Mouse (Mus musculus) forebrain, embryonic 11.5 days (tissue): Measurements from ENCODE around the gene Taok2. TPM values are rescaled to one million over a fixed set of nuclear protein-coding genes. Genes with fewer than 3 reads are reported as not detected.

Experiments
- ATAC-seq: fragments of 200-750 bp; cut with Nextera tagmentation; replicated peaks from 2 replicates; pipeline ENCODE4 v1.8.0; 2017; ENCODE audit warnings: moderate TSS enrichment; ENCODE audit not compliant: low FRiP score
- DNase-seq: peaks from one replicate; pipeline ENCODE4 v3.0.0-alpha.2; 2017; ENCODE audit warnings: low spot score
- H3K27ac ChIP-seq: fragments of 300-500 bp; sonication (generic); 2 replicates; pipeline ENCODE4 v1.5.1; 2014; ENCODE audit warnings: low read depth, low read length
- H3K27me3 ChIP-seq: fragments of 300-500 bp; sonication (generic); 2 replicates; pipeline ENCODE4 v1.6.1; 2014; ENCODE audit warnings: mild to moderate bottlenecking, low read length, mixed read lengths; ENCODE audit not compliant: control insufficient read depth, insufficient read depth
- H3K36me3 ChIP-seq: fragments of 300-500 bp; sonication (generic); 2 replicates; pipeline ENCODE4 v1.6.1; 2014; ENCODE audit warnings: mild to moderate bottlenecking, low read length, moderate library complexity, mixed read lengths; ENCODE audit not compliant: control insufficient read depth, insufficient read depth
- H3K4me1 ChIP-seq: fragments of 300-500 bp; sonication (generic); replicated peaks from 2 replicates; pipeline ENCODE4 v1.6.1; 2014; ENCODE audit warnings: low read length, mixed read lengths; ENCODE audit not compliant: control insufficient read depth, insufficient read depth
- H3K4me2 ChIP-seq: fragments of 300-500 bp; sonication (generic); 2 replicates; pipeline ENCODE4 v1.6.1; 2014; ENCODE audit warnings: low read depth, mild to moderate bottlenecking, low read length, moderate library complexity, mixed read lengths; ENCODE audit not compliant: severe bottlenecking
- H3K4me3 ChIP-seq: fragments of 300-500 bp; sonication (generic); 2 replicates; pipeline ENCODE4 v1.5.1; 2014; ENCODE audit warnings: low read depth, low read length
- H3K9ac ChIP-seq: fragments of 300-500 bp; sonication (generic); 2 replicates; pipeline ENCODE4 v1.6.1; 2014; ENCODE audit warnings: low read length
- H3K9me3 ChIP-seq: fragments of 300-500 bp; sonication (generic); 2 replicates; pipeline ENCODE4 v1.6.1; 2016; ENCODE audit warnings: low read length, mixed read lengths; ENCODE audit not compliant: control insufficient read depth
- WGBS: fragments of 180-500 bp; shearing (Covaris S2); extraction: QIAGEN DNeasy Blood & Tissue Kit; methylation state at CpG from one replicate; pipeline ENCODE4 v1.1.7; 2014; 5-methylcytosine and 5-hydroxymethylcytosine counted together
- polyA plus RNA-seq: library from polyadenylated mRNA; unstranded; fragments of >200 nt; fragmentation: Nextera tagmentation; extraction: Ambion mirVana; gene quantifications from 2 replicates; pipeline ENCODE4 v1.2.1, GENCODE M21; 2014

Taok2 gene
- polyA plus RNA-seq, 1 experiment from 2014 or later: 43.4 TPM

GRCm38 (mm10) chr7:126850161-126850560, 34.3 kb downstream of the Taok2 start:
- Histone ChIP-seq H3K36me3 (peaks cover 2% of the 10 kb centered on the region; the same call in 1 of the 2 replicates), H3K4me2 (no peak overlapping the region), H3K9ac (no peak overlapping the region), H3K4me1 (peaks cover 16% of the 10 kb centered on the region), H3K27ac (no peak overlapping the region), H3K4me3 (no peak overlapping the region), H3K27me3 (peaks cover 7% of the 10 kb centered on the region; the same call in 1 of the 2 replicates), H3K9me3 (no peaks in the 10 kb centered on the region)
- DNase-seq: peak; percentile 46
- no peak for ATAC-seq
- WGBS: 88% methylated on average over 6 of the region's 6 CpGs

- no peak overlapping the region for H3K27ac ChIP-seq
Measured at GRCm38 (mm10) chr7:126848794-126849193, 35.7 kb downstream of the Taok2 start.

GRCm38 (mm10) chr7:126847421-126848398, 36.8 kb downstream of the Taok2 start:
- no peaks in the 10 kb centered on the region for H3K36me3 ChIP-seq
- peak overlapping the region; percentile 62 for H3K4me3 ChIP-seq
- no peak overlapping the region for H3K27ac ChIP-seq
- peak overlapping the region; percentile 100 for H3K4me2 ChIP-seq
- peak overlapping the region; percentile 80 for H3K9ac ChIP-seq
- DNase-seq (peak; percentile 82), ATAC-seq (peak; percentile 55)
- no peaks in the 10 kb centered on the region for H3K9me3 ChIP-seq
- peaks cover 7% of the 10 kb centered on the region; the same call in 1 of the 2 replicates for H3K27me3 ChIP-seq
- under 1% methylated on average over 64 of the region's 74 CpGs for WGBS
- peaks cover 16% of the 10 kb centered on the region for H3K4me1 ChIP-seq

More at GRCm38 (mm10) chr7:126848794-126849193, 35.7 kb downstream of the Taok2 start:
- peak; percentile 52 for DNase-seq
- WGBS: 37% methylated on average over 10 of the region's 10 CpGs
- peak overlapping the region; percentile 62 for H3K4me3 ChIP-seq
- peaks cover 16% of the 10 kb centered on the region for H3K4me1 ChIP-seq
- peak overlapping the region; percentile 100 for H3K4me2 ChIP-seq
- peaks cover 7% of the 10 kb centered on the region; the same call in 1 of the 2 replicates for H3K27me3 ChIP-seq
- H3K9ac ChIP-seq: peak overlapping the region; percentile 80
- no peak for ATAC-seq
- peaks cover 2% of the 10 kb centered on the region; the same call in 1 of the 2 replicates for H3K36me3 ChIP-seq
- no peaks in the 10 kb centered on the region for H3K9me3 ChIP-seq

- Histone ChIP-seq H3K36me3 (no peaks in the 10 kb centered on the region), H3K4me3 (peak within 1 kb of the TSS; percentile 62), H3K9me3 (no peaks in the 10 kb centered on the region), H3K4me2 (peak within 1 kb of the TSS; percentile 100), H3K27me3 (peaks cover 7% of the 10 kb centered on the region; the same call in 1 of the 2 replicates), H3K27ac (no peak within 1 kb of the TSS), H3K9ac (peak within 1 kb of the TSS; percentile 80), H3K4me1 (peaks cover 12% of the 10 kb centered on the region)
- WGBS: 32% methylated on average over 4 of the region's 4 CpGs
- DNase-seq (peak; percentile 51), ATAC-seq (no peak)
Measured at GRCm38 (mm10) chr7:126847116-126847420, 37.4 kb downstream of the Taok2 start, which contains the start of gene Doc2a. TSS of gene Doc2a (plus strand) at chr7:126847416.

GRCm38 (mm10) chr7:126845516-126845915, 39.0 kb downstream of the Taok2 start:
- Histone ChIP-seq H3K9ac (no peak overlapping the region), H3K4me2 (no peak overlapping the region), H3K36me3 (no peaks in the 10 kb centered on the region), H3K4me1 (peaks cover 8% of the 10 kb centered on the region), H3K4me3 (no peak overlapping the region), H3K27me3 (peaks cover 7% of the 10 kb centered on the region; the same call in 1 of the 2 replicates), H3K9me3 (no peaks in the 10 kb centered on the region; the same call in 1 of the 2 replicates), H3K27ac (no peak overlapping the region)
- DNase-seq: no peak
- ATAC-seq: peak; percentile 46
- 33% methylated on average over 2 of the region's 2 CpGs for WGBS

GRCm38 (mm10) chr7:126843276-126843675, 41.2 kb downstream of the Taok2 start:
- peak; percentile 26 for DNase-seq
- peaks cover 4% of the 10 kb centered on the region; the same call in 1 of the 2 replicates for H3K4me1 ChIP-seq
- H3K9me3 ChIP-seq: no peaks in the 10 kb centered on the region; the same call in 1 of the 2 replicates
- 83% methylated on average over 9 of the region's 9 CpGs for WGBS
- ATAC-seq: no peak
- no peak overlapping the region for H3K27ac ChIP-seq
- H3K9ac ChIP-seq: no peak overlapping the region
- no peak overlapping the region for H3K4me3 ChIP-seq
- no peak overlapping the region for H3K4me2 ChIP-seq
- no peaks in the 10 kb centered on the region for H3K36me3 ChIP-seq
- no peaks in the 10 kb centered on the region for H3K27me3 ChIP-seq

GRCm38 (mm10) chr7:126833294-126833693, 51.2 kb downstream of the Taok2 start:
- no peak overlapping the region for H3K27ac ChIP-seq
- H3K4me1 ChIP-seq: 0 out of 2 replicates have a peak, but pooled peaks cover 2% of the 10 kb centered on the region
- no peak overlapping the region for H3K4me3 ChIP-seq
- DNase-seq (no peak), ATAC-seq (no peak)
- no peaks in the 10 kb centered on the region for H3K27me3 ChIP-seq
- no peaks in the 10 kb centered on the region for H3K36me3 ChIP-seq
- no peak overlapping the region for H3K9ac ChIP-seq
- H3K4me2 ChIP-seq: no peak overlapping the region
- no peaks in the 10 kb centered on the region for H3K9me3 ChIP-seq
- 91% methylated on average over 1 of the region's 1 CpGs for WGBS

GRCm38 (mm10) chr7:126832036-126832598, 52.4 kb downstream of the Taok2 start:
- ATAC-seq: peak; percentile 82
- H3K27me3 ChIP-seq: no peaks in the 10 kb centered on the region
- under 1% methylated on average over 21 of the region's 21 CpGs for WGBS
- H3K27ac ChIP-seq: no peak overlapping the region
- H3K4me3 ChIP-seq: peak overlapping the region; percentile 21; the same call in 1 of the 2 replicates
- DNase-seq: peak; percentile 87
- no peak overlapping the region; the same call in 1 of the 2 replicates for H3K9ac ChIP-seq
- 0 out of 2 replicates have a peak, but pooled peaks cover 2% of the 10 kb centered on the region for H3K4me1 ChIP-seq
- peak overlapping the region; percentile 52 for H3K4me2 ChIP-seq
- no peaks in the 10 kb centered on the region for H3K36me3 ChIP-seq
- no peaks in the 10 kb centered on the region for H3K9me3 ChIP-seq
